Mouse (Mus musculus) ES-Bruce4 (cell line): ENCODE measurements around the gene Nectin3. TPM values are rescaled to one million over a fixed set of nuclear protein-coding genes. Genes with fewer than 3 reads are reported as not detected.

ENCODE experiments used
- H3K27ac ChIP-seq: 2 replicates; pipeline ENCODE4 v1.5.1; 2012; ENCODE audit warnings: low read length, inconsistent platforms; ENCODE audit not compliant: insufficient read depth
- H3K27me3 ChIP-seq: 2 replicates; pipeline ENCODE4 v1.6.1; 2012; ENCODE audit warnings: mild to moderate bottlenecking, low read length, inconsistent platforms; ENCODE audit not compliant: control insufficient read depth, poor library complexity, insufficient read depth, severe bottlenecking
- H3K36me3 ChIP-seq: 2 replicates; pipeline ENCODE4 v1.6.1; 2012; ENCODE audit warnings: inconsistent platforms, mild to moderate bottlenecking, low read length, moderate library complexity; ENCODE audit not compliant: control insufficient read depth, poor library complexity, insufficient read depth, severe bottlenecking
- H3K4me1 ChIP-seq: one replicate; pipeline ENCODE4 v1.8.1; 2011; ENCODE audit warnings: low read length; ENCODE audit not compliant: control insufficient read depth, insufficient read depth
- H3K4me3 ChIP-seq: 2 replicates; pipeline ENCODE4 v1.5.1; 2011; ENCODE audit warnings: low read depth, mild to moderate bottlenecking, low read length
- H3K9ac ChIP-seq: 2 replicates; pipeline ENCODE4 v1.6.1; 2012; ENCODE audit warnings: low read depth, mild to moderate bottlenecking, inconsistent platforms; ENCODE audit not compliant: poor library complexity, severe bottlenecking
- H3K9me3 ChIP-seq: replicated peaks from 2 replicates; pipeline ENCODE4 v1.6.1; 2012; ENCODE audit warnings: mild to moderate bottlenecking, low read length, inconsistent platforms; ENCODE audit not compliant: control insufficient read depth, poor library complexity, insufficient read depth, severe bottlenecking
- CTCF ChIP-seq: IDR thresholded peaks from one replicate; pipeline ENCODE4 v1.8.1; 2011; ENCODE audit warnings: low read depth, low read length
- EP300 ChIP-seq: IDR thresholded peaks from 2 replicates; pipeline ENCODE4 v1.6.1; 2011; ENCODE audit warnings: low read depth, low read length; ENCODE audit not compliant: insufficient read depth
- POLR2A ChIP-seq: IDR thresholded peaks from one replicate; pipeline ENCODE4 v1.8.1; 2011; ENCODE audit warnings: low read length; ENCODE audit not compliant: insufficient read depth
- polyA plus RNA-seq: library from polyadenylated mRNA; stranded (reverse); fragments of >200 nt; gene quantifications from 2 replicates; pipeline ENCODE4 v1.2.4, GENCODE M21; 2011; ENCODE audit warnings: low read depth; ENCODE audit not compliant: missing spikeins, insufficient read depth, insufficient read length

Nectin3 gene
- polyA plus RNA-seq, 1 experiment: 45.5 TPM

DNA sequence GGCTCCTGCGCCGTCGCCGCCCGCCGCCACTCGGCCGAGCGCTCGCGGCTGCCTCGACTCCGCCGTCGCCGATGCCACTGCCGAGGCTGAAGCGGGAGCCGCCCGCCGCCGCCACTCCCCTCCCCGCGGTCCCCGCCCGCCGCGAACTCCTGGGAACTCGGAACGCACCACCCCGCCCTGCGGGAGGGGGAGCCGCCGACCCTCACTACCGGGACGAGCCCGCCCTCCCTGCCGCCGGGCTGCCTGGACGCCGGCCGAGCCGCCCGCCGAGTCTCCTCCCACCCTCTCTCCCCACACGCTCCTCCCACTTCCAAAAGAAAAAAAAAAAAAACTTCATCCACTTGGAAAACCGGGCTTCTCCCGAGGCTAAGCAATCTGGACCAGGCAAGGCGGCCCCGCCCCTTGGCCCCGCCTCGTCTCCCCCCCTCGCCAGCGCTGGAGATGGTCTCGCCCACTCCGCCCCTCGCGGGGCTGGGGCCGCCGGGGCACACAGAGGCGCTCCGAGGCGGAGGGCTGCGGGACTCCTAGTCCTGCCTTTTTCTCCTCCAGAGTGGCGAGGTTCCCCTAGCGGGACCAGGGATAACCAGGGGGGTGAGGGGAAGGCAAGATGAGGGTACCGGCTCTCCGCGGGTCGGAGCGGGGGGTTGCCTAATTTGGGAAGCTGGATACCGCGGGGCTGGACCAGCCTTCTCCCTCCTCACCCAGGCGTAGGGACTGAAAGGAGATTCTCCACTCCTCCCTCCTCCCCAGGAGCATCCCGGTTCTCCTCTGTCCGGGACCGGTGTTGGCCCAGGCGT is 1.2 kb downstream of the Nectin3 start:
- Histone ChIP-seq H3K27ac (peak overlapping the region; percentile 40; the same call in 1 of the 2 replicates), H3K36me3 (no peaks in the 10 kb centered on the region; the same call in 1 of the 2 replicates), H3K4me3 (peak overlapping the region; percentile 100), H3K4me1 (no peaks in the 10 kb centered on the region), H3K27me3 (no peaks in the 10 kb centered on the region), H3K9ac (peak overlapping the region; percentile 100), H3K9me3 (no peaks in the 10 kb centered on the region)
- TF ChIP-seq EP300 (no peak), CTCF (no peak), POLR2A (peak; percentile 94)

DNA sequence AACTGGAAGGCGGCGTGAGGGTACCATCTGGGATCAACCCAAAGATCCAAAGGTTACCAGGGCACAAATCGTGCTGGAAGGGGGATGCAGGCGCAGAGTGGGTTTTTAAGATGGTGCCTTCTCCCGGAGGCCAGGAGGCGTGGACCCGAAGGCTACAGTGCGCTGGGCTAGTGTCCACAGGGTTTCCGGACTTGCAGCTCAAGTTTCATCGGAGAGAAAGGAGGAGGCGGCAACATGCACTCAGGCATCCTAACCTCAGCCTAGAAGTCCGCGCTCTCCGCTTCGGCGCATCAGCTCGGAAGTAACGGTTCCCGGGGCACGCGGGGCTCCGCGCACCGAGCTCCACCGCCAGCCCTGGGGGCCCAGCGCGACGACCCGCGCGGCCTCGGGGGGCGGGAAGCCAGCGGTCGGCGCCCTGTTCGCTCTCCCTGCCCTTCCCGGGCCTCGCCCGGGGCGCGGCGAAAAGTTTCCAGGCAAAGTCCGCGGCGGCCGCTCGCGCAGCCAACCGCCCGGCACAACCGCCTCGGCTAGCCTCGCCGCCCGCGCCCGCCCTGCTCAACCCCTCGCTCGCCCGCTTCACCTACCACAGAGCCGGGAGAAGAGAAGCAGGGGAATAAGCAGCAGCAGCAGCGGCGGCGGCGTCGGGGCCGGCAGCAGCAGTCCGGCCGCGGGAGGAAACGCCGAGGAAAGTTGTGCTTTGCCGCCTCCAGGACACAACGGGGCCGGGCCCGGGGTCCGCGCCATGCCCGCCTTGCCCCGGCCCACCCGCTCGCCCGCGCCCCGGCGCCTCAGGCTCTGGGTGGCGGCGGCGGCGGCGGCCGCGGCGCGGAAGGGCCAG is 2.1 kb downstream of the Nectin3 start:
- Histone ChIP-seq H3K27me3 (no peaks in the 10 kb centered on the region), H3K9me3 (no peaks in the 10 kb centered on the region), H3K36me3 (no peaks in the 10 kb centered on the region; the same call in 1 of the 2 replicates), H3K9ac (peak overlapping the region; percentile 100), H3K4me1 (no peaks in the 10 kb centered on the region), H3K4me3 (peak overlapping the region; percentile 100), H3K27ac (peak overlapping the region; percentile 49; the same call in 1 of the 2 replicates)
- no peak for TF ChIP-seq EP300
- TF ChIP-seq POLR2A: no peak
- no peak for TF ChIP-seq CTCF

DNA sequence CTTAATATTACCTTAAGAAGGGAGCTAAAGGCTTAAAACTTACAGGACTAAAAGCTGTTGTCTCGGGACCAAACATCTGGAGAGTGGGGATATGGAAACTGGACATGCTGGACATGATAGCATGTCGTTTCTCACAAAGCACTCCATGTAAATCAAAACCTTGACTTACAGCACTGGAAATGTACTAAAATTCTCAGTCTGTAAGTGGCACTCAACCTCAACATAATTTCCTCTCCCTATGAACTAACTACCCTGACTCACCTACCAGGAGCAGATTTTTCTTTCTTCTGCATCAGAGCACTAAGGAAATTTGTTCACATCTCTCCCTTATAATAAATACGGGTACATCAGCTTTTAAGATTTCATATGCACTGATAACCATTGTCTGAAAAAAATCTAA is 3.1 kb downstream of the Nectin3 start:
- H3K9ac ChIP-seq: peak overlapping the region; percentile 100
- no peaks in the 10 kb centered on the region for H3K27me3 ChIP-seq
- no peaks in the 10 kb centered on the region; the same call in 1 of the 2 replicates for H3K36me3 ChIP-seq
- no peaks in the 10 kb centered on the region for H3K9me3 ChIP-seq
- TF ChIP-seq EP300 (no peak), POLR2A (no peak), CTCF (no peak)
- no peaks in the 10 kb centered on the region for H3K4me1 ChIP-seq
- no peak overlapping the region for H3K4me3 ChIP-seq
- no peak overlapping the region for H3K27ac ChIP-seq

DNA sequence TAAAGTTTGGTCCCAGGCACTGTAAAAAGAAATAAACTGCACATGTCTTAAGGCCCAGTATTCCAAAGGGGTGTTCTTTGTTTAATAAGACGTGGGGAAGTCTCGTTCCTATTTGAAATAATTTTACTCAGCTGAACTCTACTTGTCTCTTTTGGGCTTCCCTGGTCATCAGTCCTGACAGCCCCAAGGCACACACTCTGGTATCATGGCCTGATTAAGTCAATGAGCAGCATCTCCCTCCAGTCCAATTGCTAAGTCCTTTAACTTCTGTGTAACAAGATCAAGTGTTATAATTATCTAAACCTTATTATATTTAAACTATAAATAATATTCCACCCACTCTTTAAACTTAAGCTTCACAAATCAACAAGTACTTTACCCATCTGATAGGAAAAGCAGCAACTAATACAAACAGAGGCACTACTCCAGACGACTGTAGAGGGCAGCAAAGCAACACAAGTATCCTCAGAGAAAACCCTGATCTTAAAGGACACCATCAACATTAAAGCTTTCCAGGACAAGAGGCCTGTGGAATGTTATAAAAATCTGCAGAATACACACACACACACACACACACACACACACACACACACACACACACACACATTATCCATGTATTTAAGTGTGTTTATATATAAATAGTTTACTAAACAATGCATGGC is 10.8 kb downstream of the Nectin3 start:
- Histone ChIP-seq H3K27ac (no peak overlapping the region), H3K36me3 (no peaks in the 10 kb centered on the region; the same call in 1 of the 2 replicates), H3K27me3 (no peaks in the 10 kb centered on the region), H3K4me1 (peaks cover 1% of the 10 kb centered on the region), H3K9ac (no peak overlapping the region), H3K4me3 (no peak overlapping the region), H3K9me3 (no peaks in the 10 kb centered on the region)
- TF ChIP-seq CTCF (no peak), POLR2A (no peak), EP300 (no peak)

DNA sequence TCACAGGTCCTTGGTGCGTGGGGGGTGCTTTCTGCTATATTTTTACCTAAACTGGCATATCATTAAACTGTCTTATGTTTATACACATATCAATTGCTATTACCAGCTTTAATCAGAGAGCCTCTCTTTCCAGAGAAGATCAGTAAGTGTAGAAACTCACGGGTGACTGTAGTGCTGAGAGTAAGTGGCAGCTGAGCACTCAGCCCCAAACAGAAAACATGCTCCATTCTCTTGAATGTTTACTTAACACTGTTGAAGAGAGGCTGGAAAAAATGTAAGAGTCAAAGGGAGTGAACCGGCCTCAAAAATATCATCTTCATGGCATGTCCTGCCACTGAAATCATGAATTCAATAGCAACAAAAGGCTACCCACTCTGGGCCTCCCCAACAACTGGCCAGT is 21.0 kb downstream of the Nectin3 start:
- H3K27ac ChIP-seq: no peak overlapping the region
- H3K9me3 ChIP-seq: no peaks in the 10 kb centered on the region; the same call in 1 of the 2 replicates
- H3K27me3 ChIP-seq: no peaks in the 10 kb centered on the region
- H3K36me3 ChIP-seq: no peaks in the 10 kb centered on the region
- H3K9ac ChIP-seq: no peak overlapping the region
- TF ChIP-seq EP300 (no peak), CTCF (no peak), POLR2A (no peak)
- H3K4me1 ChIP-seq: no peaks in the 10 kb centered on the region
- no peak overlapping the region for H3K4me3 ChIP-seq
